Mouse (Mus musculus) liver, embryonic 11.5 days (tissue): ENCODE data around the gene Ncdn. TPM values are rescaled to one million over a fixed set of nuclear protein-coding genes. Genes with fewer than 3 reads are reported as not detected.

ENCODE experiments used
- ATAC-seq: fragments of 200-750 bp; cut with Nextera tagmentation; replicated peaks from 2 replicates; pipeline ENCODE4 v1.8.0; 2017; ENCODE audit warnings: moderate number of reproducible peaks, mild to moderate bottlenecking, moderate TSS enrichment, moderate library complexity; ENCODE audit not compliant: low FRiP score
- DNase-seq: peaks from one replicate; pipeline ENCODE4 v3.0.0-alpha.2; 2017; ENCODE audit warnings: low spot score
- H3K27ac ChIP-seq: fragments of 300-500 bp; sonication (generic); 2 replicates; pipeline ENCODE4 v1.5.1; 2014; ENCODE audit warnings: mild to moderate bottlenecking, low read depth, low read length, control low read depth
- H3K27me3 ChIP-seq: fragments of 300-500 bp; sonication (generic); replicated peaks from 2 replicates; pipeline ENCODE4 v1.6.1; 2014; ENCODE audit warnings: low read length, mixed read lengths; ENCODE audit not compliant: control insufficient read depth, insufficient read depth
- H3K36me3 ChIP-seq: fragments of 300-500 bp; sonication (generic); 2 replicates; pipeline ENCODE4 v1.6.1; 2014; ENCODE audit warnings: mild to moderate bottlenecking, low read length, moderate library complexity, mixed read lengths; ENCODE audit not compliant: control insufficient read depth, insufficient read depth
- H3K4me1 ChIP-seq: fragments of 300-500 bp; sonication (generic); replicated peaks from 2 replicates; pipeline ENCODE4 v1.6.1; 2014; ENCODE audit warnings: low read length, mixed read lengths; ENCODE audit not compliant: control insufficient read depth, insufficient read depth
- H3K4me2 ChIP-seq: fragments of 300-500 bp; sonication (generic); 2 replicates; pipeline ENCODE4 v1.6.1; 2014; ENCODE audit warnings: mild to moderate bottlenecking, control low read depth, moderate library complexity
- H3K4me3 ChIP-seq: fragments of 300-500 bp; sonication (generic); 2 replicates; pipeline ENCODE4 v1.5.1; 2014; ENCODE audit warnings: low read depth, low read length, control low read depth
- H3K9ac ChIP-seq: fragments of 300-500 bp; sonication (generic); 2 replicates; pipeline ENCODE4 v1.6.1; 2014; ENCODE audit warnings: low read depth, low read length, control low read depth
- H3K9me3 ChIP-seq: fragments of 300-500 bp; sonication (generic); 2 replicates; pipeline ENCODE4 v1.6.1; 2016; ENCODE audit warnings: low read length, inconsistent platforms, mixed read lengths; ENCODE audit not compliant: control insufficient read depth
- WGBS: fragments of 180-500 bp; shearing (Covaris S2); extraction: QIAGEN DNeasy Blood & Tissue Kit; methylation state at CpG from one replicate; pipeline ENCODE4 v1.1.7; 2014; 5-methylcytosine and 5-hydroxymethylcytosine counted together
- polyA plus RNA-seq: library from polyadenylated mRNA; unstranded; fragments of >200 nt; fragmentation: Nextera tagmentation; extraction: Ambion mirVana; gene quantifications from 2 replicates; pipeline ENCODE4 v1.2.1, GENCODE M21; 2014

Gene Ncdn
- polyA plus RNA-seq, 1 experiment from 2014 or later: 25.0 TPM

DNA sequence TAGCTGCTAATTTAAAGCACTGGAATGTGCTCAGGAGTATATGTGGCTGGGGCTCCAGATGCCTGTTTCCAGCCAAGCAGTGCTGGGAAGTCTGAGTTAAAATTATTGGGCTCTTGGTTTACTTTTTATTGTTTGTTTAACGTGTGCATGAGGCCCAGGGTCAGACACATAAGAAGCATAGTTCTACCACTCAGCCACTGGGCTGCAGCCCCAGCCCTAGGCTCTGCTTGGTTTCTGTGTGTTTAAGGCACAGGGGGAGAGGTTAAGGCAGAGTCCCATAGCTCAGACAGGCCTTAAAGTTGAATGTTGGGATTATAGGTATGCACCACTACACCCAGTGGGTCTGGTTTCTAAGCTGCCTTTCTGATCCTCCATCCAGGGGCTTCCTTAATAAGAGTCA lies 21.9 kb upstream of the Ncdn start:
- no peaks in the 10 kb centered on the region for H3K36me3 ChIP-seq
- no peak overlapping the region for H3K27ac ChIP-seq
- H3K27me3 ChIP-seq: no peaks in the 10 kb centered on the region
- WGBS: 67% methylated on average over 1 of the region's 1 CpGs
- no peak for ATAC-seq
- no peaks in the 10 kb centered on the region for H3K9me3 ChIP-seq
- no peak for DNase-seq
- no peak overlapping the region for H3K9ac ChIP-seq
- no peak overlapping the region for H3K4me2 ChIP-seq
- H3K4me1 ChIP-seq: no peaks in the 10 kb centered on the region
- no peak overlapping the region for H3K4me3 ChIP-seq

DNA sequence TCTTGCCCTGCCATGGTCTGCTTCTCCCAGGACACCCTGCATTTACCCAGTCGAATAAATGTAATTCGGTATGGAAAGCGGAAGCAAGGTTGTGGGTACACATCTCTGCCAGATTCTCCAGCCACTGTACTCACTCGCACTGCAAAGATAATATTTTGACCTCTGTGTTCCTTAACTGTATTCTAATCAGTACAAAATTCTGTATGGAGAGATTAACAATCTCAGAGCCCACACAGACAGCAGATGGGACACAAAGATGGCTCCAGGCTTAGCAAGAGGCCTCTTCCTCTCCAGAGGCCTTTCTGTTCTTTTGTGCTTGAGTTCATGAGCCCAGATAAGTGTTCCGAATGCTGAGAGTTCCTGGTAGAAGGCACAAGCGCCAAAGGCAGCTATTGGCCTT lies 20.6 kb upstream of the Ncdn start:
- H3K4me2 ChIP-seq: no peak overlapping the region
- 87% methylated on average over 6 of the region's 6 CpGs for WGBS
- DNase-seq (no peak), ATAC-seq (no peak)
- no peak overlapping the region for H3K4me3 ChIP-seq
- no peak overlapping the region for H3K27ac ChIP-seq
- no peak overlapping the region for H3K9ac ChIP-seq
- H3K36me3 ChIP-seq: no peaks in the 10 kb centered on the region
- H3K27me3 ChIP-seq: no peaks in the 10 kb centered on the region
- H3K4me1 ChIP-seq: no peaks in the 10 kb centered on the region
- H3K9me3 ChIP-seq: no peaks in the 10 kb centered on the region

DNA sequence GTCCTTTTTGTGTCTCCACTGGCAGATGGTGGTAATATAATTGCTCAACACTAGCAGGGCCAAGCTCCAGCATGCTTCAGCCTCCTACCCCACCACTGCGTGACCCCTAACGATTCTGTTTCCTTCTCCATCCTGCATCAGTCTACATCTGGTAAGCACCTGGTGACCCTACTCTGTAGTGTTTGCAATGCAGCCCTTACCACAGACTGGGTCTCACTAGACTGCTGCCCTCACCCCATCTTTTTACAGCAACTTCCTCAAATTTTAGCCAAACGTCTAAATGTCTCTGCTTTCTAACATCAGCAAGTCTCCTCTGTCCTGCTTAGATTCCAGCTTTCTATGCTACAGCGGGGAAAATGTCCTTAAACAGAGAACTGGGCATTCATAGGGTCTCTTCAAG lies 17.6 kb upstream of the Ncdn start:
- Histone ChIP-seq H3K4me2 (no peak overlapping the region), H3K9ac (no peak overlapping the region), H3K27me3 (no peaks in the 10 kb centered on the region), H3K9me3 (no peaks in the 10 kb centered on the region), H3K4me1 (no peaks in the 10 kb centered on the region), H3K27ac (no peak overlapping the region), H3K36me3 (no peaks in the 10 kb centered on the region), H3K4me3 (no peak overlapping the region)
- DNase-seq (no peak), ATAC-seq (no peak)
- 74% methylated on average over 4 of the region's 4 CpGs for WGBS

- WGBS: 76% methylated on average over 9 of the region's 9 CpGs
- Histone ChIP-seq H3K9ac (no peak overlapping the region), H3K4me2 (no peak overlapping the region), H3K9me3 (no peaks in the 10 kb centered on the region), H3K27ac (no peak overlapping the region), H3K27me3 (no peaks in the 10 kb centered on the region), H3K4me3 (no peak overlapping the region), H3K36me3 (no peaks in the 10 kb centered on the region), H3K4me1 (no peaks in the 10 kb centered on the region)
- ATAC-seq (peak; percentile 68; the same call in 1 of the 2 replicates), DNase-seq (no peak)
Observed at GRCm38 (mm10) chr4:126769800-126770563, 16.7 kb upstream of the Ncdn start.

DNA sequence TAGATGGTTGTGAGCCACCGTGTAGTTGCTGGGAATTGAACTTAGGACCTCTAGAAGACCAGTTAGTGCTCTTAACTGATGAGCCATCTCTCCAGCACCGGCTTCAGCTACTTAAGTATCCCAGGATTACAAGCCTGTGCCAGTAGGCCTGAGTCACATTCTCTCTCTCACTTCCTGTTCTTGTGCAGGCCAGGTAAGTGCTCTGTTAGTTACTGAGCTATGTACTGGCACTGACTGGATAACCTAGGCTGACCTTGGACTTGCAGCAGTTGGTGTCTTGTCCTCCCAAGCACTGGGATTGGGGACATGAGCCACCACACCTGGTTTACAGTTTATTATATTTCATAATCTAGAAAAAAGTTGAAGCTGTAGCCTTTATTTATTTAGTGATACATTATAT lies 10.2 kb upstream of the Ncdn start:
- no peaks in the 10 kb centered on the region for H3K9me3 ChIP-seq
- no peak overlapping the region for H3K4me2 ChIP-seq
- WGBS: 82% methylated on average over 2 of the region's 2 CpGs
- H3K27ac ChIP-seq: no peak overlapping the region
- H3K27me3 ChIP-seq: no peaks in the 10 kb centered on the region
- H3K4me1 ChIP-seq: no peaks in the 10 kb centered on the region
- ATAC-seq (no peak), DNase-seq (no peak)
- H3K36me3 ChIP-seq: 0 out of 2 replicates have a peak, but pooled peaks cover 2% of the 10 kb centered on the region
- no peak overlapping the region for H3K4me3 ChIP-seq
- no peak overlapping the region for H3K9ac ChIP-seq

DNA sequence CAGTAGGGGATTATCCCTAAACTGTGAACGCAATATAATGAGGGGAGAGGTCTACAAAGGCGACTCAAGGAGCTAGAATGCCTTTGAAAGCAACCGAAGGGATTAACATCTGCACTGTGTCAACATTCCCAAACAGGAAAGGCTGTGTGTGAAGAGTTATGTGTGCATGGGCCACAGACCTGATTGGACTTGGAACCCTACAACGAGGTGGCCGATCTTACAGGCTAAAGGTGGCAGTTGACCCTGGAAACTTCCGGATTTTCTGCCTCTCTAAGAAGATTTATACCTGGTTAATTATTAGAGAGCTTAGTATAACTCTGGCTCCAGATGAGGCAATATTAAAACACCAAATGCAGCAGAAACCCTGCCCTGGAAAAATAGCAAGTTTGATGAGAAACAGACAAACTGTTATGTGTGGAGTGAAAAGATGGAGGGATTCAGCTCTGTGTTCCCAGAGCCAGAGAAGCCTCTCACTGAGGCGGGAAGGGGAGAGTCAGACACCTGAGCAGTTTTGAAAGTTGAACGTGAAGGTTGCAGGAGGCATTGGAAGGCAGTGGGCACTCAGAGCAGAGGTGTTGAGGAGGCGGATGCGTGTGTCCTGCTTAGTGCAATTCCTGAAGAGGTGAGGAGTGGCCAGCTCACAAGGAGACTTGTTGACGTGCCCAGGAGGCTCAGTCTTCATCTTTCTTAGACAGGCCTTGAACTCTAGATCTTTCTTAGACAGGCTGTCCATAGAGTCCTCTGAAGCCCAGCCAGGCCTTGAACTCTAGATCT lies 9.5 kb upstream of the Ncdn start:
- Histone ChIP-seq H3K4me1 (no peaks in the 10 kb centered on the region), H3K27me3 (no peaks in the 10 kb centered on the region), H3K9me3 (no peaks in the 10 kb centered on the region), H3K9ac (no peak overlapping the region), H3K27ac (no peak overlapping the region), H3K4me3 (no peak overlapping the region), H3K36me3 (0 out of 2 replicates have a peak, but pooled peaks cover 2% of the 10 kb centered on the region), H3K4me2 (no peak overlapping the region)
- WGBS: 83% methylated on average over 11 of the region's 11 CpGs
- DNase-seq (no peak), ATAC-seq (no peak)

DNA sequence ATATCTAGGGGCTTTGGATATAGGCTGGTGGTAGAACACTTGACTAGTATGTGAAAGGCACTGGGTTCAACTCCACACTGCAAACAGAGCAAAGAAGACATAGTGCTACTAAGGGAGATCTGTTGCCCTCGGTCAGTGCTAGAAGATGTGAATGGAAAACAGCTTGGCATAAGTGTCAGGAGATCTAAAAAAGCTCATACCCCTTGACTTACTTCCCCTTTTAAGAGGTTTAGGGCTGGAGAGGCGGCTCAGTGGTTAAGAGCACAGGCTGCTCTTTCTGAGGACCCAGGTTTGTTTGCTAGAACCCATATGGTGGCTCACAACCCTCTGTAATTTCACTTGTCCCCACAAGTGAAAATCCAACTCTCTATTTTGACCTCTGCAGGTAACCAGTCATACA lies 6.2 kb upstream of the Ncdn start:
- ATAC-seq (no peak), DNase-seq (no peak)
- Histone ChIP-seq H3K27ac (no peak overlapping the region), H3K4me3 (no peak overlapping the region), H3K4me1 (peaks cover 1% of the 10 kb centered on the region; the same call in 1 of the 2 replicates), H3K9ac (no peak overlapping the region), H3K36me3 (0 out of 2 replicates have a peak, but pooled peaks cover 2% of the 10 kb centered on the region), H3K4me2 (no peak overlapping the region), H3K27me3 (no peaks in the 10 kb centered on the region), H3K9me3 (no peaks in the 10 kb centered on the region)
- 56% methylated on average over 2 of the region's 2 CpGs for WGBS

GRCm38 (mm10) chr4:126758299-126758698 lies 5.1 kb upstream of the Ncdn start:
- Histone ChIP-seq H3K27me3 (no peaks in the 10 kb centered on the region), H3K9ac (no peak overlapping the region), H3K4me3 (no peak overlapping the region), H3K4me2 (no peak overlapping the region), H3K27ac (no peak overlapping the region), H3K9me3 (no peaks in the 10 kb centered on the region), H3K36me3 (0 out of 2 replicates have a peak, but pooled peaks cover 2% of the 10 kb centered on the region), H3K4me1 (peaks cover 3% of the 10 kb centered on the region; the same call in 1 of the 2 replicates)
- no peak for ATAC-seq
- WGBS: 84% methylated on average over 5 of the region's 5 CpGs
- no peak for DNase-seq
